Mouse (Mus musculus) heart, postnatal 14 days (tissue): ENCODE results near the gene Arhgef25. TPM values are rescaled to one million over a fixed set of nuclear protein-coding genes. Genes with fewer than 3 reads are reported as not detected.
A peak's percentile ranks its signal among the peaks of the same experiment; 100 is the strongest.
"Not testable (repeated sequence)": the region's sequence is repeated elsewhere in the genome, so short reads cannot be mapped to it uniquely, and the experiment has no call there.

Experiments used
- DNase-seq, 2 experiments: peaks; one replicate each; pipeline ENCODE4 v3.0.0; 2021 to 2022
- intact Hi-C: fragments of 180-260 bp; cut with DNase I; formaldehyde crosslinking; loops from one replicate; pipeline ENCODE4 v1.15.1; 2025
- total RNA-seq, 2 experiments: library from RNA; stranded (reverse); gene quantifications; 2 replicates each; pipeline ENCODE4 v1.2.3; 2021

The Arhgef25 gene
- total RNA-seq, 2 experiments from 2014 or later, result 17.0 to 17.9 TPM

- intact Hi-C loops, result no loop called here
- DNase-seq, result peak in 1 of 2 experiments; percentile 8
Measured at GRCm38 (mm10) chr10:127171631-127172200, 18.2 kb downstream of the Arhgef25 start.

- DNase-seq, result peak; percentile 79 to 82
- intact Hi-C loops, result no loop called here
Measured at GRCm38 (mm10) chr10:127170837-127171272, 19.0 kb downstream of the Arhgef25 start.

DNA sequence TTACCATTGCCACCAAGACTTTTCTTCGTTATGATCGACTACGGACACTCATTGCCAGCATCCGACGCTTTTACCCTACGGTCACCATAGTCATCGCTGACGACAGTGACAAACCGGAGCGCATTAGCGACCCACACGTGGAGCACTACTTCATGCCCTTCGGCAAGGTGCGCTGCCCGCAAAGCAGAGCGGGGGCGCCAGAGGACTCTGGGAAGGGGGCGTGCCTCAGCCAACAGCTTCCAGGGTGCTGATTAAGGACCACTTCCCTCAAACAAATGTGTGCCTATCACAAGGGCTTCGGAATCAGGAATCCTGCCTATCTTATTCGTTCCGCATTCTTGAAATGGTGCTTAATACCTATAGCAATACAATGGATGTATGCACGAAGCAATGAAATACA lies 19.9 kb downstream of the Arhgef25 start:
- DNase-seq, result peak in 1 of 2 experiments; percentile 37
- intact Hi-C loops, result no loop called here

DNA sequence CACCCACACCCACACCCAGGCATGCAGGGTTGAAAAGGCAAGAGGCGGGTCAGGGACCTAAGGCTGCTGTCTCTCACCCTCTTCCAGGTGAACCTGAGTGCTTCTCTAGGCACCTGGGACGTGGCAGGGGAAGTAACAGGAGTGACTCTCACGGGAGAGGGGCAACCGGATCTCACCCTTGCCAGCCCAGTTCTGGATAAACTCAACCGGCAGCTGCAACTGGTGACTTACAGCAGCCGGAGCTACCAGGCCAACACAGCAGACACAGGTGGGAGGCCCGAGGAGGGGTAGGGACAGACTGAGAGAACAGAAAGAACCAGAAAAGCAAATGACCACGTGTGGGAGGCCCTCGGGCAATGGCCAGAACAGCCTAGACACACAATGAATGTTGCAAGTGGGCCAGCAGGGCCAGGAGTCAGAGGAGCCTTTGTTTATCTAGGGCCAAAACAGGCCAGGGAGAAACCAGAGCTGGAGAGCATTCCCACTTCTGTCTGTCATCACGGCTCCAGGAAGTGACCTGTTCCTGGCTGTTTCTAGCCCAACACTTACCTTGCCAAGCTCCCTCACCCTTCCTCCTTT lies 22.2 kb downstream of the Arhgef25 start:
- intact Hi-C loops, result loop anchor here (5.0 kb wide), 1 partner anchor 40 kb away; no protein-coding TSS in a partner anchor
- no peak for DNase-seq

DNA sequence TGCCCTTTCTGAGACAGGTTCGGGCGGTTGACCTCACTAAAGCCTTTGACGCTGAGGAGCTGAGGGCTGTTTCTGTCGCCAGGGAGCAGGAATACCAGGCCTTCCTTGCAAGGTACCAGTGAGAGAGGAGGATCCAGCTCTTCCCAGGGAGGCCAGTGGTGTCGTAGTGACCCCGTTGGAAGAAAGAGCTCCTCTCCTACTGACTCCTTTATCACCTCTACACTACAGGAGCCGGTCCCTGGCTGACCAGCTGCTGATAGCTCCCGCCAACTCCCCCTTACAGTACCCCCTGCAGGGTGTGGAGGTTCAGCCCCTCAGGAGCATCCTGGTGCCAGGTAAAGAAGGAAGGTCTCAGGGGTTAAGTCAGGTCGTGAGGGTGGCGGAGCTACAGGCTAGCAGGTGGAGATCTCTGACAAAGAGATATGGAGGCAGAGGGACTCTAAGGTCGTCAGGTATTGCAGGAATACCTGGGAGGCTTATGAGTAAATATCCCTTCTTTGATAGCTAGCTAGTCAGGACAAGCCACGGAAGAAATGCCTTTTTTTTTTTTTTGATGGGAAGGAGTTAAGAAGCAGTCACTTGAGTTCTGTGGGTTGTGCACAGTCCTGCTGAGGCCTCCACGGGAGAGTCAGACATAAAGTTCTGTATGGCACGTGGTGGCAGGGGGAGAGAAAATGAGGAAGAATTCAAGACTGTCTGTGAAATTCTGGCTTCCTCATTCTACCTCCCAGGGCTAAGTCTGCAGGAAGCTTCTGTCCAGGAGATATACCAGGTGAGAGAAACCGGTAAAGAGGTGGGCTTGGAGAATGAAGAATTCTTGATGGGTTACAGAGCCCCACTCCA lies 22.9 kb downstream of the Arhgef25 start:
- intact Hi-C loops, result loop anchor here (5.0 kb wide), 1 partner anchor 40 kb away; no protein-coding TSS in a partner anchor
- DNase-seq, result no peak

GRCm38 (mm10) chr10:127166404-127166715 lies 23.5 kb downstream of the Arhgef25 start:
- no peak for DNase-seq
- intact Hi-C loops, result loop anchor here (5.0 kb wide), 1 partner anchor 39 kb away; no protein-coding TSS in a partner anchor

GRCm38 (mm10) chr10:127165654-127166403 lies 24.1 kb downstream of the Arhgef25 start:
- DNase-seq, result peak; percentile 40 to 42

GRCm38 (mm10) chr10:127165354-127165653 lies 24.6 kb downstream of the Arhgef25 start:
- DNase-seq, result no peak
- intact Hi-C loops, result loop anchor here (2.0 to 5.0 kb wide), 2 partner anchors 38 to 63 kb away; no protein-coding TSS in a partner anchor

More at GRCm38 (mm10) chr10:127165654-127166403, 24.1 kb downstream of the Arhgef25 start:
- intact Hi-C loops, result loop anchor here (2.0 to 5.0 kb wide), 2 partner anchors 39 to 63 kb away; no protein-coding TSS in a partner anchor

GRCm38 (mm10) chr10:127164631-127165353 lies 25.1 kb downstream of the Arhgef25 start, which contains the start of gene B4galnt1:
Gene B4galnt1 (plus strand): TSS chr10:127165225.
- intact Hi-C loops, result loop anchor here (2.0 to 5.0 kb wide), 2 partner anchors 37 to 64 kb away; no protein-coding TSS in a partner anchor
- peak; percentile 83 to 84 for DNase-seq

- intact Hi-C loops, result loop anchor here (2.0 kb wide), 1 partner anchor 65 kb away; no protein-coding TSS in a partner anchor
- no peak for DNase-seq
Measured at GRCm38 (mm10) chr10:127164190-127164589, 25.7 kb downstream of the Arhgef25 start.

- DNase-seq, intact Hi-C loops: not testable (repeated sequence)
Measured at GRCm38 (mm10) chr10:127162771-127163261, 27.1 kb downstream of the Arhgef25 start.

DNA sequence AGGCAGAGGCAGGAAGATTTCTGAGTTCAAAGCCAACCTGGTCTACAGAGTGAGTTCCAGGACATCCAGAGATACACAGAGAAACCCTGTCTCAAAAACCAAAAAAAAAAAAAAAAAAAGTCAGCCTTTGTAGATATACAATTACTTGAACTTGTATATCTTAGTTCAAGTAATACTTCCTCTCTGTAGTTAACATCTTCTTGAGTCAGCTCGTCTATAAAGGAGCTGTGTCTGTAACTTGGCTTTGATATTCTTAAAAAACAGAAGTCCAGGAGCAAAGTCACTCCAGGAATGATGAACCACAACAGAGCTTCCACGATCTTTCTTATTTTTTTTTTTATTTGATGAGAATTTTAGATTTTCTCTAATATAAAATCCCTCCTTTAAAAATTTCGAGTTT lies 29.2 kb downstream of the Arhgef25 start:
- no peak for DNase-seq
- intact Hi-C loops, result no loop called here

DNA sequence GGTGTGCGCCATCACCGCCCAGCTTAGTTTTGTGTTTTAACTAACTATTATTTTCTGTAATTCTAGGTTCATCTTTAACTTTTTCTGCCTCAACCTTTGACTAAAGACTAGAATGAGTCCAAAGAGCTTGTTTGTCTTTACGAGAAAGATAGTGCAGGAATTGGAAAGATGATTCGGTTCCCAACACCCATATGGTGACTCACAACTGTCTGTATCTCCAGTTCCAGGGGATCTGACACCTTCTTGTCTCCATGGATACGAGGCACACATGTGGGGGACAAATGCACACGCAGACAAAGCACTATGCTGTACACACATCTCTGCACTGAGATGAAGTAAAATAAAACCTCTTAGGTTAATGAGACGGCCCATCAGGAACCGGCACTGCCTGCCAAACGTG lies 29.8 kb downstream of the Arhgef25 start:
- no peak for DNase-seq
- intact Hi-C loops, result no loop called here

DNA sequence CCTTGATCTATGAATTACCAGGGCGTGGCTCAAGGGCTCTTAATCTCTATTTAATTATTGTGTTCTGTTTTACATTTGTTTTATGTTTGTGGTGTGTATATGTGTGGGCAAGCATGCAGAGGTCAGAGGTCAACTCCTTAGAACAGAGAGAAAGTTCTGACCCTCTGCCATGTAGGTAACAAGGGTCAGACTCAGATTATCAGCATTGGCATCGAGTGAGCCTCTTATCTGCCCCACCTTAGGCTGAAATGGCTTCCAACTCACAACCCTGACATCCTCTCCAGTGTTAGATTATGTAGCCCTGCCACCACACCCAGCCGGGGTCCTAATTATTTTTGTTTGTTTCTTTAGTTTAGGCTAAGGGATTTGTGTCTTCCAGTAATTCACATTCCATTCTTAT lies 31.4 kb downstream of the Arhgef25 start:
- intact Hi-C loops, result no loop called here
- DNase-seq, result no peak

GRCm38 (mm10) chr10:127156511-127156910 lies 33.4 kb downstream of the Arhgef25 start:
- no peak for DNase-seq
- intact Hi-C loops, result no loop called here

DNA sequence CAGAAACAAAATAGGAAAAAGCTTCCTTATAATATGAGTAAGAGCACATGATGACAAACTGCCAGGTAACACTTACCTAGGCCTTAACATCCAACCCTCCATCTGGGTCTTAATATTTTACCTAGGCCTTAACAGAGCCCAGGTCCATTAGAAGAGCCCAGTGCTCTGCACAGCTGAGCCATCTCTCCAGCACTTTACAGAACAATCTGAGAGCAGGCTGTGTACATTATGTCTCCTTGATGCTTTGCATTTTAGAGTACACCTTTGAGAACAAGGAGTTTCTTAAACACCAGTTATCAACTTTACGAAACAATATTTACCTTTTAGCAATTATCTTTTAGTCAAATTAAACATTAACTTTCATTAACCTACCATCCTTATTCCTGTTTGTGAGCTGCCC lies 33.8 kb downstream of the Arhgef25 start:
- no peak for DNase-seq
- intact Hi-C loops, result no loop called here

DNA sequence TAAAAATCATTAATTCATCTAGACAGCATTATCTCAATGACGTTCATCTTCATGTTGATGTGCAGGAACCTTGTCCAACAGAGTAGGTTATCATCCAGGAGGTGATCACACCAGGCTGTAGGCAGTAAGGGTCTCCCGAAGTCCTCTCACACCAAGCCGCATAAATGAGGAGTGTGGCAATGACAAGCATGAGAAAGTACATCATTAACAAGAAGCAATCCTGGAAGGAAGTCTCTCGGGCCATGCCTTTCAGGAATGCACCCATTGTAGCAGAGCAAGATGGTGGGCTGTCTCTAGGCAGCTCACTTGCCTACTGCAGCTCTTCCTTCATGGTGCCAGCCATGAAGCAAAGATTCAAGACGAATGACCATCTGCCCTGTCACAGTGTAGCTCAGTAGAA lies 35.2 kb downstream of the Arhgef25 start:
- intact Hi-C loops, result no loop called here
- no peak for DNase-seq

DNA sequence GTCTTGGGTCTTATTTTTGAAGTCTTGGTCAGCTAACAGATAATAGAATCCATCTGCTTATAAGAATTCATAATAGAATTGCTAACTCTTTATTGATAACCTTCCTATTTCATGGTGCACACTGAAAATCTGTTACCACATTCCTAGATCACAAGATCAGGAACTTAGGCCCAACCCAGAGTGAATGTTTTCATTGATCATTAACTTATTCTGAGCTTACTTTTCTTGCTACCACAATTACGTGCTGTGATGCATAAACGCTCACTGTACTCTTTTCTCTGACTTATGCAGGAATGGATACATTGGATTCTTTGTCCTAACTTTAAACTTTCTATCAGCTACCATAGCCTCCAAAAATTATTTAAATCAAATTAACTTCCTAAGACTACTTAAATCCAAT lies 35.6 kb downstream of the Arhgef25 start:
- no peak for DNase-seq
- intact Hi-C loops, result no loop called here

DNA sequence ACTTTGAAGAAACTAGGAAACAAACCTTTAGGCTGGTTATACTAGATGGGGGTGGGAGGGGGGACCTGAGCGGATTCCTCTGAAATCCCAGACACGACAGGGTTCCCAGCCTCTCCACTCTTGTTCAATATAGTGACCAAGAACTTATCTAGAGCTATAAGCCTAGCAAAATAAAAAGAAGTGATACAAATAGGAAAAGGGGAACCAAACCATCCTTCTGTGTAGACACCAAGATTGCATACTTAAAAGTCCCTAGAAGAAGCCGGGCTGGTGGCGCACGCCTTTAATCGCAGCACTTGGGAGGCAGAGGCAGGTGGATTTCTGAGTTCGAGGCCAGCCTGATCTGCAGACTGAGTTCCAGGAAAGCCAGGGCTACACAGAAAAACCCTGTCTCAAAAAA lies 36.6 kb downstream of the Arhgef25 start:
- DNase-seq, result no peak
- intact Hi-C loops, result no loop called here

DNA sequence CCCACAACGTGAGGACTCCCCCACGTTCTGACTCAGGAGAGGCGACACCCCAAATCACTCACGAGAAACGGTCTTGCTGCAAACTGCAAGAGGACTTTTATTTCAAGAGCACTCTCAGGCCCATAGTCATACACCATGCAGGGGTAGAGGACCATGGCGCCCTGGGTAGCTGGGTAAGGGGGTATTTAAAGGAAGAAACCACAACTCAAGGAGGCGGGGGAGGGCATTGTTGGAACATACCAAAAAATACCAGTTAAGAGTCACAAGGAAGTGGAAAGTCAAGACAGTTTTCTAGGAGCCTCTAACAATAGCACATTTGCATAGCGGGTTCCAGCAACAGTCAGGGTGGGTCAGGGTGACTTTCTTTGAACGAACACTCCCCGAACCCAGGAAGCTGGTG lies 37.3 kb downstream of the Arhgef25 start:
- intact Hi-C loops, DNase-seq: not testable (repeated sequence)
